In genomic region chr14:67139674-67140073, GRCm38 (mm10) we compare ENCODE assay signal across 26 mouse cellular contexts.
DNase-seq lines count a peak whose midpoint lies in the region; ATAC-seq and TF ChIP-seq lines count a peak whose summit lies in the region.
"Had no signal": no experiment of that assay in that cellular context is flagged by ENCODE, and none has a peak within 500 bp of the region (broad histone marks: within the 10 kb centered on the region; RNA-seq: fewer than 3 reads in every experiment).

No protein-coding gene starts in this region.

- no peak for TF ChIP-seq EP300 in lung, postnatal 0 days (IDR thresholded peaks at IDR 0.05)

- H3K4me1 ChIP-seq in hindbrain, embryonic 13.5 days (replicated peaks), result peaks cover 48% of the 10 kb centered on the region
- H3K4me1 ChIP-seq in hindbrain, embryonic 11.5 days (replicated peaks; ENCODE audit: control insufficient read depth, insufficient read depth, low read length), result no peaks in the 10 kb centered on the region; the same call in 1 of the 2 replicates
- peaks cover 6% of the 10 kb centered on the region; the same call in 1 of the 2 replicates for H3K4me1 ChIP-seq in lung, postnatal 0 days (ENCODE audit: insufficient read depth, low read depth, low read length)
- peaks cover 29% of the 10 kb centered on the region for H3K4me1 ChIP-seq in stomach, embryonic 14.5 days (ENCODE audit: control insufficient read depth, insufficient read depth, low read length)
- peaks cover 30% of the 10 kb centered on the region for H3K4me1 ChIP-seq in stomach, embryonic 16.5 days (ENCODE audit: control insufficient read depth, insufficient read depth, low read length)

- no peak overlapping the region for H3K4me2 ChIP-seq in hindbrain, embryonic 13.5 days
- H3K4me2 ChIP-seq in hindbrain, embryonic 11.5 days (replicated peaks; ENCODE audit: low read depth, low read length), result no peak overlapping the region
- H3K4me2 ChIP-seq in lung, postnatal 0 days (replicated peaks; ENCODE audit: low read depth, low read length), result no peak overlapping the region
- H3K4me2 ChIP-seq in stomach, embryonic 14.5 days (replicated peaks; ENCODE audit: low read depth, low read length), result no peak overlapping the region
- no peak overlapping the region for H3K4me2 ChIP-seq in stomach, embryonic 16.5 days (ENCODE audit: low read depth, low read length)
- H3K4me2 ChIP-seq: embryonic facial prominence, embryonic 12.5 days; embryonic facial prominence, embryonic 15.5 days; heart, embryonic 11.5 days; hindbrain, embryonic 14.5 days had no signal

- no peak for ATAC-seq in hindbrain, embryonic 13.5 days (ENCODE audit: low FRiP score)
- no peak for ATAC-seq in hindbrain, embryonic 11.5 days (ENCODE audit: low FRiP score)
- ATAC-seq in lung, postnatal 0 days, result no peak
- peak; percentile 66; the same call in 1 of the 2 replicates for ATAC-seq in stomach, embryonic 14.5 days (ENCODE audit: insufficient number of reproducible peaks, insufficient read depth, low FRiP score, low read depth)
- ATAC-seq in stomach, embryonic 16.5 days (ENCODE audit: insufficient read depth, low FRiP score), result peak; percentile 73
- ATAC-seq: forebrain, embryonic 14.5 days; forebrain, postnatal 0 days; hindbrain, postnatal 0 days; Patski had no signal

- no peaks in the 10 kb centered on the region for H3K9me3 ChIP-seq in hindbrain, embryonic 13.5 days
- H3K9me3 ChIP-seq in hindbrain, embryonic 11.5 days (ENCODE audit: control insufficient read depth, low read length), result no peaks in the 10 kb centered on the region
- no peaks in the 10 kb centered on the region for H3K9me3 ChIP-seq in lung, postnatal 0 days (ENCODE audit: low read length)
- no peaks in the 10 kb centered on the region for H3K9me3 ChIP-seq in stomach, embryonic 14.5 days (ENCODE audit: control insufficient read depth, low read depth, low read length)
- no peaks in the 10 kb centered on the region for H3K9me3 ChIP-seq in stomach, embryonic 16.5 days (replicated peaks; ENCODE audit: control insufficient read depth, low read length)
- H3K9me3 ChIP-seq: embryonic facial prominence, embryonic 12.5 days; embryonic facial prominence, embryonic 15.5 days; G1E had no signal

- peak overlapping the region; percentile 58; the same call in 1 of the 2 replicates for H3K27ac ChIP-seq in hindbrain, embryonic 13.5 days
- no peak overlapping the region for H3K27ac ChIP-seq in hindbrain, embryonic 11.5 days (ENCODE audit: low read depth, low read length)
- no peak overlapping the region for H3K27ac ChIP-seq in lung, postnatal 0 days (ENCODE audit: low read length)
- H3K27ac ChIP-seq in stomach, embryonic 14.5 days (ENCODE audit: low read length), result peak overlapping the region; percentile 33; the same call in 1 of the 2 replicates
- H3K27ac ChIP-seq in stomach, embryonic 16.5 days (ENCODE audit: low read length), result peak overlapping the region; percentile 81
- H3K27ac ChIP-seq: embryonic facial prominence, embryonic 12.5 days; embryonic facial prominence, embryonic 15.5 days; gastrocnemius, adult 2 months; heart, adult 2 months; hindbrain, embryonic 14.5 days; hindbrain, postnatal 0 days had no signal

- H3K4me3 ChIP-seq in hindbrain, embryonic 13.5 days, result no peak overlapping the region
- H3K4me3 ChIP-seq in hindbrain, embryonic 11.5 days (ENCODE audit: low read depth, low read length), result no peak overlapping the region
- H3K4me3 ChIP-seq in lung, postnatal 0 days (ENCODE audit: low read depth, low read length), result no peak overlapping the region
- no peak overlapping the region for H3K4me3 ChIP-seq in stomach, embryonic 14.5 days (ENCODE audit: low read depth, low read length)
- H3K4me3 ChIP-seq in stomach, embryonic 16.5 days (replicated peaks; ENCODE audit: low read length), result no peak overlapping the region
- H3K4me3 ChIP-seq: embryonic facial prominence, embryonic 12.5 days; embryonic facial prominence, embryonic 15.5 days; gastrocnemius, adult 2 months; heart, adult 2 months had no signal

- no peaks in the 10 kb centered on the region for H3K36me3 ChIP-seq in hindbrain, embryonic 13.5 days
- no peaks in the 10 kb centered on the region for H3K36me3 ChIP-seq in hindbrain, embryonic 11.5 days (ENCODE audit: control insufficient read depth, insufficient read depth, low read length)
- no peaks in the 10 kb centered on the region for H3K36me3 ChIP-seq in lung, postnatal 0 days (ENCODE audit: insufficient read depth, low read length)
- no peaks in the 10 kb centered on the region for H3K36me3 ChIP-seq in stomach, embryonic 14.5 days (ENCODE audit: control insufficient read depth, insufficient read depth, low read length)
- no peaks in the 10 kb centered on the region for H3K36me3 ChIP-seq in stomach, embryonic 16.5 days (ENCODE audit: control insufficient read depth, insufficient read depth, low read length)
- H3K36me3 ChIP-seq: embryonic facial prominence, embryonic 12.5 days; embryonic facial prominence, embryonic 15.5 days; G1E had no signal

- DNase-seq in hindbrain, embryonic 11.5 days (ENCODE audit: low spot score), result no peak
- peak; percentile 10 for DNase-seq in lung, postnatal 0 days (ENCODE audit: low spot score)
- DNase-seq in lung, postnatal 14 days, result no peak
- DNase-seq in urinary bladder, postnatal 14 days (ENCODE audit: low spot score), result no peak
- DNase-seq: adrenal gland, postnatal 10 days; adrenal gland, postnatal 36 days; B cell, adult 2 months; cerebellum, adult 18-20 months; cerebellum, adult 9-10 months; cerebellum, postnatal 14 days; forebrain, postnatal 0 days; gastrocnemius, adult 2 months; gastrocnemius, postnatal 14 days; heart, adult 2 months had no signal

- TF ChIP-seq CTCF in lung, postnatal 0 days (IDR thresholded peaks at IDR 0.05), result no peak

- H3K9ac ChIP-seq in hindbrain, embryonic 13.5 days, result no peak overlapping the region
- no peak overlapping the region for H3K9ac ChIP-seq in hindbrain, embryonic 11.5 days (ENCODE audit: low read depth, low read length)
- no peak overlapping the region for H3K9ac ChIP-seq in lung, postnatal 0 days (replicated peaks; ENCODE audit: low read depth)
- H3K9ac ChIP-seq in stomach, embryonic 14.5 days (replicated peaks; ENCODE audit: low read depth, low read length), result no peak overlapping the region
- H3K9ac ChIP-seq in stomach, embryonic 16.5 days (ENCODE audit: low read length), result no peak overlapping the region
- H3K9ac ChIP-seq: embryonic facial prominence, embryonic 12.5 days; embryonic facial prominence, embryonic 15.5 days; forebrain, postnatal 0 days; hindbrain, embryonic 14.5 days had no signal

- no peaks in the 10 kb centered on the region for H3K27me3 ChIP-seq in hindbrain, embryonic 13.5 days
- H3K27me3 ChIP-seq in hindbrain, embryonic 11.5 days (ENCODE audit: control insufficient read depth, insufficient read depth, low read length), result no peaks in the 10 kb centered on the region
- H3K27me3 ChIP-seq in lung, postnatal 0 days (replicated peaks; ENCODE audit: insufficient read depth, low read length), result no peaks in the 10 kb centered on the region
- H3K27me3 ChIP-seq in stomach, embryonic 14.5 days (ENCODE audit: control insufficient read depth, insufficient read depth, low read length), result no peaks in the 10 kb centered on the region
- no peaks in the 10 kb centered on the region for H3K27me3 ChIP-seq in stomach, embryonic 16.5 days (ENCODE audit: control insufficient read depth, insufficient read depth, low read length)
- H3K27me3 ChIP-seq: CH12.LX; embryonic facial prominence, embryonic 15.5 days; Patski had no signal

Comparison
In these comparisons a context has a peak if more than half of its experiments do, and no peak if none do; other contexts are left out.
1. H3K27ac ChIP-seq: peak in hindbrain, embryonic 13.5 days (single experiment), stomach, embryonic 14.5 days (single experiment) and stomach, embryonic 16.5 days (single experiment); none in hindbrain, embryonic 11.5 days (single experiment) and lung, postnatal 0 days (single experiment).
2. ATAC-seq: peak in stomach, embryonic 14.5 days (single experiment) and stomach, embryonic 16.5 days (single experiment); none in hindbrain, embryonic 13.5 days (single experiment), hindbrain, embryonic 11.5 days (single experiment) and lung, postnatal 0 days (single experiment).